Mouse (Mus musculus): ENCODE measurements around the gene Derl3.
"Not testable (repeated sequence)": the region's sequence is repeated elsewhere in the genome, so short reads cannot be mapped to it uniquely, and the experiment has no call there.

The Derl3 gene

GRCm38 (mm10) chr10:75872025-75872914 is 20.9 kb upstream of the Derl3 start:
- no peak for DNase-seq (ENCODE audit: inconsistent age in 2 of 2, low spot score in 1 of 2)

GRCm38 (mm10) chr10:75872915-75873542 is 20.2 kb upstream of the Derl3 start:
- peak; percentile 91 to 96 for DNase-seq (ENCODE audit: inconsistent age in 2 of 2, low spot score in 1 of 2)

- peak; percentile 69 to 88 for DNase-seq (ENCODE audit: inconsistent age in 2 of 2, low spot score in 1 of 2)
Observed at GRCm38 (mm10) chr10:75873543-75874170, 19.6 kb upstream of the Derl3 start.

GRCm38 (mm10) chr10:75878836-75879235 is 14.4 kb upstream of the Derl3 start:
- DNase-seq (ENCODE audit: inconsistent age in 2 of 2, low spot score in 1 of 2): no peak

GRCm38 (mm10) chr10:75880351-75880750 is 12.9 kb upstream of the Derl3 start:
- DNase-seq (ENCODE audit: inconsistent age in 2 of 2, low spot score in 1 of 2): no peak

GRCm38 (mm10) chr10:75880771-75881577 is 12.2 kb upstream of the Derl3 start:
- peak; percentile 74 to 84 for DNase-seq (ENCODE audit: inconsistent age in 2 of 2, low spot score in 1 of 2)

- no peak for DNase-seq (ENCODE audit: inconsistent age in 2 of 2, low spot score in 1 of 2)
Observed at GRCm38 (mm10) chr10:75881578-75882432, 11.4 kb upstream of the Derl3 start.

- DNase-seq (ENCODE audit: inconsistent age in 2 of 2, low spot score in 1 of 2): no peak
Observed at GRCm38 (mm10) chr10:75882433-75883231, 10.6 kb upstream of the Derl3 start.

GRCm38 (mm10) chr10:75883232-75883552 is 10.0 kb upstream of the Derl3 start:
- peak; percentile 81 to 90 for DNase-seq (ENCODE audit: inconsistent age in 2 of 2, low spot score in 1 of 2)

- no peak for DNase-seq (ENCODE audit: inconsistent age in 2 of 2, low spot score in 1 of 2)
Observed at GRCm38 (mm10) chr10:75884742-75885141, 8.5 kb upstream of the Derl3 start.

GRCm38 (mm10) chr10:75887504-75887903 is 5.7 kb upstream of the Derl3 start:
- DNase-seq (ENCODE audit: inconsistent age in 2 of 2, low spot score in 1 of 2): not testable (repeated sequence)

- no peak for DNase-seq (ENCODE audit: inconsistent age in 2 of 2, low spot score in 1 of 2)
Observed at GRCm38 (mm10) chr10:75889406-75890153, 3.6 kb upstream of the Derl3 start.

GRCm38 (mm10) chr10:75894601-75895000 is 1.4 kb downstream of the Derl3 start:
- DNase-seq (ENCODE audit: inconsistent age in 2 of 2, low spot score in 1 of 2): no peak

- DNase-seq (ENCODE audit: inconsistent age in 2 of 2, low spot score in 1 of 2): no peak
Observed at GRCm38 (mm10) chr10:75895730-75896129, 2.5 kb downstream of the Derl3 start.

- no peak for DNase-seq (ENCODE audit: inconsistent age in 2 of 2, low spot score in 1 of 2)
Observed at GRCm38 (mm10) chr10:75896208-75896607, 3.0 kb downstream of the Derl3 start.

- DNase-seq (ENCODE audit: inconsistent age in 2 of 2, low spot score in 1 of 2): peak; percentile 73 to 91
Observed at GRCm38 (mm10) chr10:75897373-75897772, 4.2 kb downstream of the Derl3 start.

GRCm38 (mm10) chr10:75898039-75898564 is 4.9 kb downstream of the Derl3 start:
- DNase-seq (ENCODE audit: inconsistent age in 2 of 2, low spot score in 1 of 2): peak; percentile 34 to 61

GRCm38 (mm10) chr10:75898846-75899245 is 5.6 kb downstream of the Derl3 start:
- DNase-seq (ENCODE audit: inconsistent age in 2 of 2, low spot score in 1 of 2): peak; percentile 85 to 90
